Mouse (Mus musculus): ENCODE data around the gene Mc1r.

- no peak for TF ChIP-seq CTCF (IDR thresholded peaks at IDR 0.05; ENCODE audit: insufficient read depth, low read length)
- no peak for TF ChIP-seq POLR2A (IDR thresholded peaks at IDR 0.05; ENCODE audit: borderline replicate concordance, extremely low read depth, low read depth, low read length)
Measured at GRCm38 (mm10) chr8:123402730-123403326, 4.1 kb upstream of the Mc1r start.
